8 mouse cellular contexts compared by ENCODE assay signal in genomic region chr4:41313722-41314121, GRCm38 (mm10). TPM values are rescaled to one million over a fixed set of nuclear protein-coding genes. Genes with fewer than 3 reads are reported as not detected.
DNase-seq lines count a peak whose midpoint lies in the region; ATAC-seq and TF ChIP-seq lines count a peak whose summit lies in the region.

No protein-coding gene starts in this region.

- H3K4me2 ChIP-seq in embryonic facial prominence, embryonic 15.5 days (replicated peaks): peak overlapping the region; percentile 80
- H3K4me2 ChIP-seq in kidney, postnatal 0 days (ENCODE audit: low read length): peak overlapping the region; percentile 79
- peak overlapping the region; percentile 85 for H3K4me2 ChIP-seq in neural tube, embryonic 12.5 days (replicated peaks)

- H3K27ac ChIP-seq in embryonic facial prominence, embryonic 15.5 days (replicated peaks): peak overlapping the region; percentile 99
- H3K27ac ChIP-seq in kidney, postnatal 0 days: peak overlapping the region; percentile 99; the same call in 1 of the 2 replicates
- no peak overlapping the region for H3K27ac ChIP-seq in neural tube, embryonic 12.5 days

- H3K4me3 ChIP-seq in embryonic facial prominence, embryonic 15.5 days (replicated peaks): peak overlapping the region; percentile 100
- H3K4me3 ChIP-seq in kidney, postnatal 0 days (replicated peaks; ENCODE audit: low read depth, low read length): peak overlapping the region; percentile 84
- peak overlapping the region; percentile 96 for H3K4me3 ChIP-seq in neural tube, embryonic 12.5 days

- peaks cover 34% of the 10 kb centered on the region for H3K36me3 ChIP-seq in embryonic facial prominence, embryonic 15.5 days
- H3K36me3 ChIP-seq in kidney, postnatal 0 days (ENCODE audit: insufficient read depth, low read length): peaks cover 18% of the 10 kb centered on the region
- H3K36me3 ChIP-seq in neural tube, embryonic 12.5 days: peaks cover 33% of the 10 kb centered on the region

- peak overlapping the region; percentile 97 for H3K9ac ChIP-seq in embryonic facial prominence, embryonic 15.5 days
- peak overlapping the region; percentile 93 for H3K9ac ChIP-seq in kidney, postnatal 0 days (ENCODE audit: low read depth, low read length)
- H3K9ac ChIP-seq in neural tube, embryonic 12.5 days: peak overlapping the region; percentile 87

- no peaks in the 10 kb centered on the region for H3K27me3 ChIP-seq in embryonic facial prominence, embryonic 15.5 days
- H3K27me3 ChIP-seq in kidney, postnatal 0 days (ENCODE audit: insufficient read depth, low read length): no peaks in the 10 kb centered on the region
- H3K27me3 ChIP-seq in neural tube, embryonic 12.5 days (replicated peaks): no peaks in the 10 kb centered on the region

- DNase-seq in heart, adult 11 months: peak; percentile 91
- no peak for DNase-seq in heart, adult 8-10 months (ENCODE audit: low spot score)
- peak; percentile 14 for DNase-seq in 3134 (ENCODE audit: extremely low read depth, insufficient read length, low spot score)
- DNase-seq in kidney, postnatal 0 days (ENCODE audit: low spot score): peak; percentile 13
- DNase-seq in layer of hippocampus, postnatal 25 days (ENCODE audit: extremely low spot score in 1 of 2, low spot score in 1 of 2): no peak
- DNase-seq in layer of hippocampus, postnatal 10 days (ENCODE audit: low spot score in 2 of 2): no peak

- peaks cover 17% of the 10 kb centered on the region for H3K4me1 ChIP-seq in embryonic facial prominence, embryonic 15.5 days
- peaks cover 5% of the 10 kb centered on the region; the same call in 1 of the 2 replicates for H3K4me1 ChIP-seq in kidney, postnatal 0 days (replicated peaks; ENCODE audit: insufficient read depth, low read length)
- H3K4me1 ChIP-seq in neural tube, embryonic 12.5 days: peaks cover 11% of the 10 kb centered on the region

- no peak for TF ChIP-seq CTCF in kidney, postnatal 0 days (IDR thresholded peaks at IDR 0.05; ENCODE audit: low read depth)

- ATAC-seq in embryonic facial prominence, embryonic 15.5 days (ENCODE audit: insufficient number of reproducible peaks, low FRiP score, low TSS enrichment, low read depth): no peak
- ATAC-seq in kidney, postnatal 0 days (replicated peaks; ENCODE audit: low FRiP score, low read depth): no peak
- ATAC-seq in neural tube, embryonic 12.5 days (ENCODE audit: low FRiP score, low read depth): no peak

- H3K9me3 ChIP-seq in embryonic facial prominence, embryonic 15.5 days (replicated peaks): no peaks in the 10 kb centered on the region
- no peaks in the 10 kb centered on the region for H3K9me3 ChIP-seq in kidney, postnatal 0 days (replicated peaks; ENCODE audit: low read length)
- H3K9me3 ChIP-seq in neural tube, embryonic 12.5 days: no peaks in the 10 kb centered on the region

- WGBS in embryonic facial prominence, embryonic 15.5 days: 15% methylated on average over 14 of the region's 14 CpGs
- WGBS in kidney, postnatal 0 days: 11% methylated on average over 14 of the region's 14 CpGs
- 19% methylated on average over 14 of the region's 14 CpGs for WGBS in neural tube, embryonic 12.5 days

RNA-seq across cellular contexts. Expression of gene Dcaf12, which starts 1.0 kb away (rescaled TPM):
- 10 to 100 TPM; 22.9 to 35.5 (median 27.7) TPM for total RNA-seq in heart, adult 8-10 months (2022)
- polyA plus RNA-seq in embryonic facial prominence, embryonic 15.5 days (2015; fragmentation: Nextera tagmentation; extraction: Ambion mirVana): 59.7 and 60.8 TPM in 2 replicates
- polyA plus RNA-seq in kidney, postnatal 0 days (2015; fragmentation: Nextera tagmentation; extraction: Ambion mirVana): 49.8 and 55.4 TPM in 2 replicates
- 75.6 and 76.3 TPM in 2 replicates for polyA plus RNA-seq in neural tube, embryonic 12.5 days (2016; fragmentation: Nextera tagmentation; extraction: Ambion mirVana)
- total RNA-seq in layer of hippocampus, postnatal 25 days (2021): 10 to 100 TPM; 45.8 to 49.6 TPM
- total RNA-seq in layer of hippocampus, postnatal 10 days (2021): 10 to 100 TPM; 51.4 to 53.2 TPM

RNA-seq across cellular contexts. Expression of gene Ubap1, which starts 35.1 kb away (rescaled TPM):
- 10 to 100 TPM; 31.8 to 37.4 (median 33.7) TPM for total RNA-seq in heart, adult 8-10 months (2022)
- 54.0 and 54.1 TPM in 2 replicates for polyA plus RNA-seq in embryonic facial prominence, embryonic 15.5 days (2015; fragmentation: Nextera tagmentation; extraction: Ambion mirVana)
- 53.7 and 54.8 TPM in 2 replicates for polyA plus RNA-seq in kidney, postnatal 0 days (2015; fragmentation: Nextera tagmentation; extraction: Ambion mirVana)
- 84.6 and 87.7 TPM in 2 replicates for polyA plus RNA-seq in neural tube, embryonic 12.5 days (2016; fragmentation: Nextera tagmentation; extraction: Ambion mirVana)
- total RNA-seq in layer of hippocampus, postnatal 25 days (2021): 10 to 100 TPM; 41.4 to 42.1 TPM
- 10 to 100 TPM; 43.1 to 54.6 TPM for total RNA-seq in layer of hippocampus, postnatal 10 days (2021)

RNA-seq across cellular contexts. Expression of gene Ubap2, which starts 38.8 kb away (rescaled TPM):
- 10 to 100 TPM; 52.5 to 65.4 (median 57.5) TPM for total RNA-seq in heart, adult 8-10 months (2022)
- polyA plus RNA-seq in embryonic facial prominence, embryonic 15.5 days (2015; fragmentation: Nextera tagmentation; extraction: Ambion mirVana): 59.8 and 64.4 TPM in 2 replicates
- polyA plus RNA-seq in kidney, postnatal 0 days (2015; fragmentation: Nextera tagmentation; extraction: Ambion mirVana): 37.6 and 44.4 TPM in 2 replicates
- 68.4 and 78.4 TPM in 2 replicates for polyA plus RNA-seq in neural tube, embryonic 12.5 days (2016; fragmentation: Nextera tagmentation; extraction: Ambion mirVana)
- total RNA-seq in layer of hippocampus, postnatal 25 days (2021): 10 to 100 TPM; 40.5 to 48.3 TPM
- total RNA-seq in layer of hippocampus, postnatal 10 days (2021): 10 to 100 TPM; 46.7 to 57.3 TPM

Comparison
In these comparisons a context has a peak if more than half of its experiments do, and no peak if none do; other contexts are left out.
1. DNase-seq: peak in heart, adult 11 months (single experiment), 3134 (single experiment) and kidney, postnatal 0 days (single experiment); none in heart, adult 8-10 months (single experiment), layer of hippocampus, postnatal 25 days (0 of 2) and layer of hippocampus, postnatal 10 days (0 of 2).
2. Peak in every context shown above with its lines, with median percentiles within 50 percentile points of each other: H3K4me2 ChIP-seq, H3K4me3 ChIP-seq and H3K9ac ChIP-seq.